Mouse (Mus musculus): ENCODE results near the gene Phlpp1.

GRCm38 (mm10) chr1:106400900-106401634, 229.5 kb downstream of the Phlpp1 start:
- no peak for TF ChIP-seq CTCF (conservative IDR thresholded peaks at IDR 0.05 in 1 of 2, IDR thresholded peaks at IDR 0.05 in 1 of 2; ENCODE audit: low read depth in 2 of 2, low read length in 2 of 2)
- no peak for TF ChIP-seq RAD21 (IDR thresholded peaks at IDR 0.05; ENCODE audit: low read depth, low read length)
- no peak for TF ChIP-seq EP300 (IDR thresholded peaks at IDR 0.05; ENCODE audit: low read length)

Measured in CH12.LX (cell line).